Comparison of ENCODE assay signal across 21 mouse cellular contexts in the genomic region with DNA sequence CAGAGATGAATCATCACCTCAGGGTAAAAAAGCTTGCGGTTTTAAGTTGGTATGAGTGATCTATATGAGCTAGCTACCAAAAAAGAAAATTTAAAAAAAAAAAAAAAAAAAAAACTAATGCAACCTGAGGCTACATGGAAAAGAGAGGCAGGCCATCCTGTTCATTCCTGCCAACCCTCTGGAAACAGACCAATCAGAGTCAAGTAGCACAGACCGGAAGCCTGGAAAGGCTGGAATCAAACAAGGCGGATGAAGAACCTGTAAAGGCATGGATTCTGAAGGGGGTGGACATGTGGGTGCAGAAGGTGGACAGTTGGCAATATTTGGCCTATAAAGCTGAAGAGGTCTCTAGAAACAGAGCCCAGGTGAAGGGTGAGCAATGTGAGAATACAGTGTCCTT. TPM values are rescaled to one million over a fixed set of nuclear protein-coding genes. Genes with fewer than 3 reads are reported as not detected.
DNase-seq lines count a peak whose midpoint lies in the region; ATAC-seq and TF ChIP-seq lines count a peak whose summit lies in the region.
"Had no signal": no experiment of that assay in that cellular context is flagged by ENCODE, and none has a peak within 500 bp of the region (broad histone marks: within the 10 kb centered on the region; RNA-seq: fewer than 3 reads in every experiment).

No protein-coding gene starts in this region.

- H3K4me3 ChIP-seq in left cerebral cortex, adult 2 months: no peak overlapping the region
- H3K4me3 ChIP-seq in midbrain, embryonic 16.5 days (ENCODE audit: low read depth, low read length): no peak overlapping the region
- no peak overlapping the region for H3K4me3 ChIP-seq in midbrain, embryonic 15.5 days
- H3K4me3 ChIP-seq in cortical plate, adult 2 months (ENCODE audit: insufficient read depth, low read length): no peak overlapping the region
- H3K4me3 ChIP-seq: embryonic facial prominence, embryonic 13.5 days; embryonic facial prominence, embryonic 15.5 days; erythroblast, embryonic 14.5 days; forebrain, embryonic 10.5 days; forebrain, embryonic 12.5 days had no signal

- WGBS in midbrain, embryonic 16.5 days: 86% methylated on average over 3 of the region's 3 CpGs
- WGBS in midbrain, embryonic 15.5 days: 92% methylated on average over 3 of the region's 3 CpGs

- H3K9ac ChIP-seq in midbrain, embryonic 16.5 days (ENCODE audit: low read depth, low read length): no peak overlapping the region
- H3K9ac ChIP-seq in midbrain, embryonic 15.5 days: no peak overlapping the region
- H3K9ac ChIP-seq: embryonic facial prominence, embryonic 13.5 days; embryonic facial prominence, embryonic 15.5 days had no signal

- no peak for TF ChIP-seq POLR2A in cortical plate, adult 2 months (IDR thresholded peaks at IDR 0.05; ENCODE audit: extremely low read depth, insufficient read depth, low read length)

- H3K4me2 ChIP-seq in midbrain, embryonic 16.5 days (ENCODE audit: low read length): no peak overlapping the region
- H3K4me2 ChIP-seq in midbrain, embryonic 15.5 days: no peak overlapping the region
- H3K4me2 ChIP-seq: embryonic facial prominence, embryonic 13.5 days; embryonic facial prominence, embryonic 15.5 days had no signal

- no peaks in the 10 kb centered on the region for H3K9me3 ChIP-seq in midbrain, embryonic 16.5 days (replicated peaks; ENCODE audit: control insufficient read depth, low read length, poor library complexity, severe bottlenecking)
- H3K9me3 ChIP-seq in midbrain, embryonic 15.5 days: no peaks in the 10 kb centered on the region
- H3K9me3 ChIP-seq: embryonic facial prominence, embryonic 13.5 days; embryonic facial prominence, embryonic 15.5 days; forebrain, embryonic 10.5 days; forebrain, embryonic 12.5 days had no signal

- intact Hi-C loops in left cerebral cortex, adult 2 months (cut with DNase I): no loop called here
- intact Hi-C loops in left cerebral cortex, postnatal 4 days (cut with DNase I): no loop called here

- peaks cover 30% of the 10 kb centered on the region for H3K4me1 ChIP-seq in midbrain, embryonic 16.5 days (ENCODE audit: control insufficient read depth, insufficient read depth, low read length)
- H3K4me1 ChIP-seq in midbrain, embryonic 15.5 days: peaks cover 40% of the 10 kb centered on the region
- peaks cover 27% of the 10 kb centered on the region for H3K4me1 ChIP-seq in cortical plate, adult 2 months (ENCODE audit: control insufficient read depth, insufficient read depth, low read length)

- TF ChIP-seq CTCF in left cerebral cortex, adult 2 months (IDR thresholded peaks at IDR 0.05): no peak
- TF ChIP-seq CTCF in cortical plate, adult 2 months (IDR thresholded peaks at IDR 0.05; ENCODE audit: extremely low read depth, insufficient read depth, low read length): no peak

- DNase-seq in left cerebral cortex, adult 2 months (ENCODE audit: extremely low spot score in 1 of 2, low spot score in 2 of 2): peak in 1 of 2 experiments; percentile 42
- no peak for DNase-seq in left cerebral cortex, postnatal 4 days
- peak; percentile 26 for DNase-seq in right cerebral cortex, postnatal 25 days
- no peak for DNase-seq in right cerebral cortex, adult 18-20 months
- DNase-seq in lung, postnatal 4 days: no peak

- H3K36me3 ChIP-seq in midbrain, embryonic 16.5 days (ENCODE audit: control insufficient read depth, insufficient read depth, low read length): no peaks in the 10 kb centered on the region
- H3K36me3 ChIP-seq in midbrain, embryonic 15.5 days (replicated peaks): no peaks in the 10 kb centered on the region; the same call in 1 of the 2 replicates
- H3K36me3 ChIP-seq: embryonic facial prominence, embryonic 13.5 days; embryonic facial prominence, embryonic 15.5 days; forebrain, embryonic 10.5 days; forebrain, embryonic 12.5 days had no signal

- H3K27ac ChIP-seq in left cerebral cortex, adult 2 months: peak overlapping the region; percentile 98
- H3K27ac ChIP-seq in midbrain, embryonic 16.5 days (ENCODE audit: low read length): 0 out of 2 replicates have a peak overlapping the region, but pooled peaks have one; percentile 5
- H3K27ac ChIP-seq in midbrain, embryonic 15.5 days: no peak overlapping the region
- H3K27ac ChIP-seq in cortical plate, adult 2 months (ENCODE audit: insufficient read depth, low read length): peak overlapping the region; percentile 54; the same call in 1 of the 2 replicates
- H3K27ac ChIP-seq: embryonic facial prominence, embryonic 13.5 days; embryonic facial prominence, embryonic 15.5 days; forebrain, embryonic 10.5 days had no signal

- ATAC-seq in midbrain, embryonic 16.5 days: no peak
- no peak for ATAC-seq in midbrain, embryonic 15.5 days (replicated peaks)
- ATAC-seq: forebrain, embryonic 14.5 days; forebrain, embryonic 16.5 days had no signal

- H3K27me3 ChIP-seq in midbrain, embryonic 16.5 days (ENCODE audit: control insufficient read depth, insufficient read depth, low read depth, low read length): no peaks in the 10 kb centered on the region
- H3K27me3 ChIP-seq in midbrain, embryonic 15.5 days (replicated peaks): no peaks in the 10 kb centered on the region
- H3K27me3 ChIP-seq: embryonic facial prominence, embryonic 15.5 days had no signal

RNA-seq across cellular contexts. Expression of a gene that starts 4.2 kb away (rescaled TPM):
- total RNA-seq in left cerebral cortex, adult 2 months (2021): 100 to 1,000 TPM; 216 to 338 TPM
- 100 to 1,000 TPM; 152 to 156 TPM for total RNA-seq in left cerebral cortex, postnatal 4 days (2021)
- 53.8 and 56.8 TPM in 2 replicates for polyA plus RNA-seq in midbrain, embryonic 16.5 days (2015; fragmentation: Nextera tagmentation; extraction: Ambion mirVana)
- polyA plus RNA-seq in midbrain, embryonic 15.5 days (2015; fragmentation: Nextera tagmentation; extraction: Ambion mirVana): 51.5 and 53.0 TPM in 2 replicates
- 96.0 and 107 TPM in 2 replicates for polyA plus RNA-seq in cortical plate, adult 2 months (2012; rRNA removed)
- polyA plus RNA-seq: erythroblast, embryonic 14.5 days had no signal

RNA-seq across cellular contexts. Expression of a gene that starts 24.0 kb away (rescaled TPM):
- total RNA-seq in left cerebral cortex, adult 2 months (2021): not detected
- total RNA-seq in left cerebral cortex, postnatal 4 days (2021): not detected
- polyA plus RNA-seq in midbrain, embryonic 16.5 days (2015; fragmentation: Nextera tagmentation; extraction: Ambion mirVana): 0.43 and 0.57 TPM in 2 replicates
- 0.29 and 0.50 TPM in 2 replicates for polyA plus RNA-seq in midbrain, embryonic 15.5 days (2015; fragmentation: Nextera tagmentation; extraction: Ambion mirVana)
- polyA plus RNA-seq in cortical plate, adult 2 months (2012; rRNA removed): not detected in 2 replicates
- total RNA-seq: adrenal gland, adult 2 months; adrenal gland, postnatal 10 days; adrenal gland, postnatal 25 days; adrenal gland, postnatal 4 days had no signal
- polyA plus RNA-seq: adrenal gland, adult 2 months; cerebellum, adult 2 months; erythroblast, embryonic 14.5 days had no signal

RNA-seq across cellular contexts. Expression of a gene that starts 29.0 kb away (rescaled TPM):
- total RNA-seq in left cerebral cortex, adult 2 months (2021): 100 to 1,000 TPM; 359 to 380 TPM
- 100 to 1,000 TPM; 156 to 162 TPM for total RNA-seq in left cerebral cortex, postnatal 4 days (2021)
- 44.1 and 45.8 TPM in 2 replicates for polyA plus RNA-seq in midbrain, embryonic 16.5 days (2015; fragmentation: Nextera tagmentation; extraction: Ambion mirVana)
- polyA plus RNA-seq in midbrain, embryonic 15.5 days (2015; fragmentation: Nextera tagmentation; extraction: Ambion mirVana): 40.5 and 41.2 TPM in 2 replicates
- 282 and 292 TPM in 2 replicates for polyA plus RNA-seq in cortical plate, adult 2 months (2012; rRNA removed)
- polyA plus RNA-seq: C2C12; erythroblast, embryonic 14.5 days had no signal

RNA-seq across cellular contexts. Expression of a gene that starts 54.9 kb away (rescaled TPM):
- total RNA-seq in left cerebral cortex, adult 2 months (2021): 100 to 1,000 TPM; 179 to 186 TPM
- 100 to 1,000 TPM; 244 to 265 TPM for total RNA-seq in left cerebral cortex, postnatal 4 days (2021)
- 498 and 509 TPM in 2 replicates for polyA plus RNA-seq in midbrain, embryonic 16.5 days (2015; fragmentation: Nextera tagmentation; extraction: Ambion mirVana)
- polyA plus RNA-seq in midbrain, embryonic 15.5 days (2015; fragmentation: Nextera tagmentation; extraction: Ambion mirVana): 485 and 501 TPM in 2 replicates
- polyA plus RNA-seq in cortical plate, adult 2 months (2012; rRNA removed): 171 and 176 TPM in 2 replicates
